ENCODE assay signal across 19 mouse cellular contexts in the genomic region with DNA sequence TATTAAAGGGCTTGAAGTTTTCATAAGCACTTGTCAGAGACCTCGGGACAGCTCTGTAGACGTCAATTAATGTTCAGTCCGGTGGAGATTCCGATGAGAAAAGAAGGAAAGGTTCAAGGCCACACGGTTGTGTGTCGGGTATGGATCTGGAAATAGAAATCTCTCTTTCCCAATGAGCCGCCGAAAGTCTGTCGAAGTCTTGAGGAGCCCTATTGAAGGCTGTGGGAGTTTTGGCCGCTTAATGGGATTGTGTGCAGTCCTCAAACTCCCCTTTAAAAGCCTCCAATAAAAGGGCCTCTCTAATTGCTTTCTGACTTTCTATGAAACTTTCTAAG.
DNase-seq lines count a peak whose midpoint lies in the region; ATAC-seq lines count a peak whose summit lies in the region.
"Had no signal": no experiment of that assay in that cellular context is flagged by ENCODE, and none has a peak within 500 bp of the region (broad histone marks: within the 10 kb centered on the region; RNA-seq: fewer than 3 reads in every experiment).

No protein-coding gene starts in this region.

- peak overlapping the region; percentile 89 for H3K27ac ChIP-seq in hindbrain, embryonic 10.5 days
- no peak overlapping the region for H3K27ac ChIP-seq in hindbrain, embryonic 16.5 days (ENCODE audit: low read depth, low read length)
- H3K27ac ChIP-seq in forebrain, embryonic 15.5 days (replicated peaks) = peak overlapping the region; percentile 78; the same call in 1 of the 2 replicates
- no peak overlapping the region for H3K27ac ChIP-seq in midbrain, embryonic 15.5 days
- H3K27ac ChIP-seq: embryonic facial prominence, embryonic 15.5 days; gastrocnemius, adult 2 months; intestine, embryonic 15.5 days; layer of hippocampus, adult 2 months; limb, embryonic 15.5 days had no signal

- H3K4me3 ChIP-seq in hindbrain, embryonic 10.5 days = peak overlapping the region; percentile 56
- no peak overlapping the region for H3K4me3 ChIP-seq in hindbrain, embryonic 16.5 days (ENCODE audit: low read length)
- no peak overlapping the region for H3K4me3 ChIP-seq in forebrain, embryonic 15.5 days
- no peak overlapping the region for H3K4me3 ChIP-seq in midbrain, embryonic 15.5 days
- H3K4me3 ChIP-seq: gastrocnemius, adult 2 months; layer of hippocampus, adult 2 months had no signal

- H3K9ac ChIP-seq in hindbrain, embryonic 16.5 days (ENCODE audit: low read depth, low read length) = no peak overlapping the region
- H3K9ac ChIP-seq in forebrain, embryonic 15.5 days (replicated peaks) = no peak overlapping the region
- no peak overlapping the region for H3K9ac ChIP-seq in midbrain, embryonic 15.5 days
- H3K9ac ChIP-seq: embryonic facial prominence, embryonic 15.5 days; intestine, embryonic 15.5 days; limb, embryonic 15.5 days; liver, postnatal 0 days had no signal

- no peak overlapping the region for H3K4me2 ChIP-seq in hindbrain, embryonic 16.5 days (ENCODE audit: low read length)
- no peak overlapping the region for H3K4me2 ChIP-seq in forebrain, embryonic 15.5 days (replicated peaks)
- peak overlapping the region; percentile 41 for H3K4me2 ChIP-seq in midbrain, embryonic 15.5 days

- no peaks in the 10 kb centered on the region for H3K9me3 ChIP-seq in hindbrain, embryonic 10.5 days
- H3K9me3 ChIP-seq in hindbrain, embryonic 16.5 days (ENCODE audit: control insufficient read depth, low read length) = no peaks in the 10 kb centered on the region
- H3K9me3 ChIP-seq in forebrain, embryonic 15.5 days = no peaks in the 10 kb centered on the region
- H3K9me3 ChIP-seq in midbrain, embryonic 15.5 days = no peaks in the 10 kb centered on the region
- H3K9me3 ChIP-seq: embryonic facial prominence, embryonic 15.5 days; intestine, embryonic 15.5 days; limb, embryonic 15.5 days had no signal

- no peak for DNase-seq in hindbrain, embryonic 10.5 days (ENCODE audit: low spot score)
- peak; percentile 60 for DNase-seq in embryo, embryonic 11 days
- no peak for DNase-seq in adrenal gland, postnatal 25 days
- DNase-seq in ovary, postnatal 10 days (ENCODE audit: low spot score) = no peak
- DNase-seq: adrenal gland, adult 2 months; cerebellum, adult 11 months; cerebellum, postnatal 36 days; gastrocnemius, adult 2 months; heart, postnatal 4 days; liver, postnatal 0 days; lung, postnatal 14 days; thymus, postnatal 25 days had no signal

- ATAC-seq in hindbrain, embryonic 16.5 days = no peak
- 0 out of 2 replicates have a peak, but pooled peaks have one; percentile 15 for ATAC-seq in forebrain, embryonic 15.5 days (replicated peaks)
- ATAC-seq in midbrain, embryonic 15.5 days (replicated peaks) = no peak
- ATAC-seq: intestine, embryonic 15.5 days; liver, postnatal 0 days had no signal

- H3K36me3 ChIP-seq in hindbrain, embryonic 10.5 days = no peaks in the 10 kb centered on the region
- no peaks in the 10 kb centered on the region for H3K36me3 ChIP-seq in hindbrain, embryonic 16.5 days (ENCODE audit: control insufficient read depth, insufficient read depth, low read length)
- no peaks in the 10 kb centered on the region for H3K36me3 ChIP-seq in forebrain, embryonic 15.5 days
- H3K36me3 ChIP-seq in midbrain, embryonic 15.5 days (replicated peaks) = no peaks in the 10 kb centered on the region
- H3K36me3 ChIP-seq: embryonic facial prominence, embryonic 15.5 days; intestine, embryonic 15.5 days; limb, embryonic 15.5 days had no signal

- WGBS in hindbrain, embryonic 10.5 days = 2% methylated on average over 10 of the region's 10 CpGs
- 12% methylated on average over 10 of the region's 10 CpGs for WGBS in hindbrain, embryonic 16.5 days
- WGBS in forebrain, embryonic 15.5 days = 6% methylated on average over 10 of the region's 10 CpGs
- 5% methylated on average over 10 of the region's 10 CpGs for WGBS in midbrain, embryonic 15.5 days

- peaks cover 77% of the 10 kb centered on the region for H3K27me3 ChIP-seq in hindbrain, embryonic 10.5 days (ENCODE audit: insufficient read depth, poor library complexity, severe bottlenecking)
- peaks cover 33% of the 10 kb centered on the region for H3K27me3 ChIP-seq in hindbrain, embryonic 16.5 days (replicated peaks; ENCODE audit: control insufficient read depth, insufficient read depth, low read length)
- peaks cover 48% of the 10 kb centered on the region for H3K27me3 ChIP-seq in forebrain, embryonic 15.5 days
- peaks cover 58% of the 10 kb centered on the region for H3K27me3 ChIP-seq in midbrain, embryonic 15.5 days (replicated peaks)

- H3K4me1 ChIP-seq in hindbrain, embryonic 10.5 days (replicated peaks) = peaks cover 80% of the 10 kb centered on the region
- H3K4me1 ChIP-seq in hindbrain, embryonic 16.5 days (ENCODE audit: control insufficient read depth, insufficient read depth, low read depth, low read length) = peaks cover 20% of the 10 kb centered on the region
- peaks cover 46% of the 10 kb centered on the region for H3K4me1 ChIP-seq in forebrain, embryonic 15.5 days
- H3K4me1 ChIP-seq in midbrain, embryonic 15.5 days = peaks cover 33% of the 10 kb centered on the region

Comparison
In these comparisons a context has a peak if more than half of its experiments do, and no peak if none do; other contexts are left out.
1. H3K27ac ChIP-seq: peak in hindbrain, embryonic 10.5 days (single experiment) and forebrain, embryonic 15.5 days (single experiment); none in hindbrain, embryonic 16.5 days (single experiment) and midbrain, embryonic 15.5 days (single experiment).